ENCODE assay signal across 8 mouse cellular contexts in genomic region chr5:66746761-66747160, GRCm38 (mm10). TPM values are rescaled to one million over a fixed set of nuclear protein-coding genes. Genes with fewer than 3 reads are reported as not detected.
DNase-seq lines count a peak whose midpoint lies in the region; ATAC-seq lines count a peak whose summit lies in the region.

No protein-coding gene starts in this region.

- no peak overlapping the region; the same call in 1 of the 2 replicates for H3K27ac ChIP-seq in kidney, embryonic 14.5 days (ENCODE audit: low read depth, low read length)
- no peak overlapping the region for H3K27ac ChIP-seq in embryonic facial prominence, embryonic 14.5 days (replicated peaks; ENCODE audit: low read depth, low read length)
- peak overlapping the region; percentile 90 for H3K27ac ChIP-seq in hindbrain, embryonic 15.5 days (replicated peaks)
- H3K27ac ChIP-seq in midbrain, embryonic 16.5 days (ENCODE audit: low read length) = peak overlapping the region; percentile 91

- no peak for ATAC-seq in kidney, embryonic 14.5 days (ENCODE audit: low FRiP score, low TSS enrichment)
- ATAC-seq in embryonic facial prominence, embryonic 14.5 days (ENCODE audit: low read depth) = no peak
- ATAC-seq in hindbrain, embryonic 15.5 days (ENCODE audit: low FRiP score, low read depth) = no peak
- no peak; the same call in 1 of the 2 replicates for ATAC-seq in midbrain, embryonic 16.5 days

- peak overlapping the region; percentile 68 for H3K9ac ChIP-seq in kidney, embryonic 14.5 days (ENCODE audit: low read depth, low read length)
- peak overlapping the region; percentile 68 for H3K9ac ChIP-seq in embryonic facial prominence, embryonic 14.5 days (ENCODE audit: low read depth, low read length)
- H3K9ac ChIP-seq in hindbrain, embryonic 15.5 days = peak overlapping the region; percentile 90
- peak overlapping the region; percentile 92 for H3K9ac ChIP-seq in midbrain, embryonic 16.5 days (ENCODE audit: low read depth, low read length)

- H3K36me3 ChIP-seq in kidney, embryonic 14.5 days (ENCODE audit: control insufficient read depth, insufficient read depth, low read length) = no peaks in the 10 kb centered on the region
- no peaks in the 10 kb centered on the region for H3K36me3 ChIP-seq in embryonic facial prominence, embryonic 14.5 days (ENCODE audit: control insufficient read depth, insufficient read depth, low read length)
- H3K36me3 ChIP-seq in hindbrain, embryonic 15.5 days = no peaks in the 10 kb centered on the region
- H3K36me3 ChIP-seq in midbrain, embryonic 16.5 days (ENCODE audit: control insufficient read depth, insufficient read depth, low read length) = no peaks in the 10 kb centered on the region

- H3K9me3 ChIP-seq in kidney, embryonic 14.5 days (ENCODE audit: control insufficient read depth, low read length) = no peaks in the 10 kb centered on the region
- H3K9me3 ChIP-seq in embryonic facial prominence, embryonic 14.5 days (ENCODE audit: control insufficient read depth, low read length) = no peaks in the 10 kb centered on the region
- H3K9me3 ChIP-seq in hindbrain, embryonic 15.5 days = no peaks in the 10 kb centered on the region
- H3K9me3 ChIP-seq in midbrain, embryonic 16.5 days (replicated peaks; ENCODE audit: control insufficient read depth, low read length, poor library complexity, severe bottlenecking) = no peaks in the 10 kb centered on the region

- WGBS in kidney, embryonic 14.5 days = 6% methylated on average over 11 of the region's 11 CpGs
- 8% methylated on average over 11 of the region's 11 CpGs for WGBS in embryonic facial prominence, embryonic 14.5 days
- 7% methylated on average over 11 of the region's 11 CpGs for WGBS in hindbrain, embryonic 15.5 days
- 5% methylated on average over 11 of the region's 11 CpGs for WGBS in midbrain, embryonic 16.5 days

- no peak for DNase-seq in kidney, postnatal 25 days
- DNase-seq in embryonic facial prominence, embryonic 14.5 days (ENCODE audit: low spot score) = no peak
- DNase-seq in c-Kit-positive CD71-positive TER-119-positive erythroid progenitor cells, embryonic 14.5 days (ENCODE audit: low spot score) = no peak
- DNase-seq in retina, embryonic 14.5 days (ENCODE audit: low spot score) = no peak
- no peak for DNase-seq in spleen, adult 18-20 months

- H3K4me3 ChIP-seq in kidney, embryonic 14.5 days (ENCODE audit: low read length) = peak overlapping the region; percentile 73
- peak overlapping the region; percentile 73 for H3K4me3 ChIP-seq in embryonic facial prominence, embryonic 14.5 days (ENCODE audit: low read depth, low read length)
- peak overlapping the region; percentile 86 for H3K4me3 ChIP-seq in hindbrain, embryonic 15.5 days
- peak overlapping the region; percentile 81 for H3K4me3 ChIP-seq in midbrain, embryonic 16.5 days (ENCODE audit: low read depth, low read length)

- H3K4me1 ChIP-seq in kidney, embryonic 14.5 days (ENCODE audit: control insufficient read depth, insufficient read depth, low read length) = peaks cover 19% of the 10 kb centered on the region; the same call in 1 of the 2 replicates
- peaks cover 18% of the 10 kb centered on the region for H3K4me1 ChIP-seq in embryonic facial prominence, embryonic 14.5 days (ENCODE audit: control insufficient read depth, insufficient read depth, low read length)
- H3K4me1 ChIP-seq in hindbrain, embryonic 15.5 days (replicated peaks) = peaks cover 35% of the 10 kb centered on the region
- peaks cover 31% of the 10 kb centered on the region for H3K4me1 ChIP-seq in midbrain, embryonic 16.5 days (ENCODE audit: control insufficient read depth, insufficient read depth, low read length)

- peaks cover 6% of the 10 kb centered on the region; the same call in 1 of the 2 replicates for H3K27me3 ChIP-seq in kidney, embryonic 14.5 days (ENCODE audit: control insufficient read depth, insufficient read depth, low read length)
- H3K27me3 ChIP-seq in embryonic facial prominence, embryonic 14.5 days (replicated peaks; ENCODE audit: control insufficient read depth, insufficient read depth, low read length) = peaks cover 8% of the 10 kb centered on the region; the same call in 1 of the 2 replicates
- no peaks in the 10 kb centered on the region for H3K27me3 ChIP-seq in hindbrain, embryonic 15.5 days
- no peaks in the 10 kb centered on the region for H3K27me3 ChIP-seq in midbrain, embryonic 16.5 days (ENCODE audit: control insufficient read depth, insufficient read depth, low read depth, low read length)

- peak overlapping the region; percentile 99 for H3K4me2 ChIP-seq in kidney, embryonic 14.5 days (replicated peaks; ENCODE audit: low read depth, low read length)
- peak overlapping the region; percentile 88 for H3K4me2 ChIP-seq in embryonic facial prominence, embryonic 14.5 days (ENCODE audit: low read depth, low read length)
- peak overlapping the region; percentile 86 for H3K4me2 ChIP-seq in hindbrain, embryonic 15.5 days
- peak overlapping the region; percentile 90 for H3K4me2 ChIP-seq in midbrain, embryonic 16.5 days (ENCODE audit: low read length)

RNA-seq across cellular contexts. Expression of gene Limch1, which starts 1.1 kb away (rescaled TPM):
- 36.7 and 48.9 TPM in 2 replicates for polyA plus RNA-seq in kidney, embryonic 14.5 days (2014; fragmentation: Nextera tagmentation; extraction: Ambion mirVana)
- polyA plus RNA-seq in embryonic facial prominence, embryonic 14.5 days (2014; fragmentation: Nextera tagmentation; extraction: Ambion mirVana) = 70.5 and 71.1 TPM in 2 replicates
- 49.3 and 50.7 TPM in 2 replicates for polyA plus RNA-seq in hindbrain, embryonic 15.5 days (2015; fragmentation: Nextera tagmentation; extraction: Ambion mirVana)
- polyA plus RNA-seq in midbrain, embryonic 16.5 days (2015; fragmentation: Nextera tagmentation; extraction: Ambion mirVana) = 40.4 and 48.8 TPM in 2 replicates

Comparison
In these comparisons a context has a peak if more than half of its experiments do, and no peak if none do; other contexts are left out.
1. H3K27ac ChIP-seq: peak in hindbrain, embryonic 15.5 days (single experiment) and midbrain, embryonic 16.5 days (single experiment); none in kidney, embryonic 14.5 days (single experiment) and embryonic facial prominence, embryonic 14.5 days (single experiment).
2. Peak in every context shown above with its lines, with median percentiles within 50 percentile points of each other: H3K4me2 ChIP-seq, H3K4me3 ChIP-seq and H3K9ac ChIP-seq.